Mouse (Mus musculus) kidney, adult 2 months (tissue): Measurements from ENCODE around the gene Lyz1.

Source experiments
- CTCF ChIP-seq: fragments of 200-500 bp; conservative IDR thresholded peaks from 2 replicates; pipeline ENCODE4 v1.5.1; 2011; ENCODE audit warnings: low read depth, mild to moderate bottlenecking, control low read depth, low read length, moderate library complexity, mixed read lengths; ENCODE audit not compliant: insufficient read depth, insufficient read length
- POLR2A ChIP-seq: fragments of 200-500 bp; IDR thresholded peaks from one replicate; pipeline ENCODE4 v1.6.1; 2011; ENCODE audit warnings: low read depth, low read length, control low read depth

GRCm38 (mm10) chr10:117323782-117324181 lies 31.1 kb upstream of the Lyz1 start:
- no peak for TF ChIP-seq CTCF
- no peak for TF ChIP-seq POLR2A
